8 mouse cellular contexts compared by ENCODE assay signal in genomic region chr11:73137116-73137515, GRCm38 (mm10). TPM values are rescaled to one million over a fixed set of nuclear protein-coding genes. Genes with fewer than 3 reads are reported as not detected.
DNase-seq lines count a peak whose midpoint lies in the region; ATAC-seq and TF ChIP-seq lines count a peak whose summit lies in the region.

No protein-coding gene starts in this region.

- no peak for TF ChIP-seq POLR2A in bone marrow macrophage, adult 2 months (IDR thresholded peaks at IDR 0.05; ENCODE audit: borderline replicate concordance, low read depth, low read length)

- peak overlapping the region; percentile 82 for H3K4me2 ChIP-seq in hindbrain, embryonic 12.5 days (replicated peaks)
- H3K4me2 ChIP-seq in liver, embryonic 13.5 days: peak overlapping the region; percentile 89

- WGBS in hindbrain, embryonic 12.5 days: 45% methylated on average over 11 of the region's 11 CpGs
- WGBS in liver, embryonic 13.5 days (ENCODE audit: insufficient replicate concordance): 8% methylated on average over 11 of the region's 11 CpGs

- peak overlapping the region; percentile 99 for H3K4me3 ChIP-seq in E14TG2a.4 (replicated peaks; ENCODE audit: low read length)
- peak overlapping the region; percentile 92 for H3K4me3 ChIP-seq in bone marrow macrophage, adult 2 months (ENCODE audit: insufficient read depth, low read length)
- peak overlapping the region; percentile 88 for H3K4me3 ChIP-seq in hindbrain, embryonic 12.5 days
- peak overlapping the region; percentile 99 for H3K4me3 ChIP-seq in liver, embryonic 13.5 days (replicated peaks)

- DNase-seq in liver, embryonic 13.5 days: no peak
- peak; percentile 14 for DNase-seq in thymus, postnatal 0 days (ENCODE audit: low spot score)
- DNase-seq in cerebellum, adult 8-10 months: no peak
- no peak for DNase-seq in adipocyte (ENCODE audit: low spot score)
- DNase-seq in right cerebral cortex, adult 18-20 months: no peak

- H3K9ac ChIP-seq in hindbrain, embryonic 12.5 days: peak overlapping the region; percentile 77; the same call in 1 of the 2 replicates
- H3K9ac ChIP-seq in liver, embryonic 13.5 days: peak overlapping the region; percentile 98

- no peaks in the 10 kb centered on the region for H3K27me3 ChIP-seq in E14TG2a.4 (ENCODE audit: insufficient read depth, low read length)
- H3K27me3 ChIP-seq in hindbrain, embryonic 12.5 days: no peaks in the 10 kb centered on the region
- H3K27me3 ChIP-seq in liver, embryonic 13.5 days: no peaks in the 10 kb centered on the region

- H3K4me1 ChIP-seq in E14TG2a.4 (replicated peaks; ENCODE audit: low read depth, low read length): peaks cover 77% of the 10 kb centered on the region
- peaks cover 23% of the 10 kb centered on the region for H3K4me1 ChIP-seq in bone marrow macrophage, adult 2 months (ENCODE audit: control insufficient read depth, insufficient read depth, low read length)
- peaks cover 28% of the 10 kb centered on the region for H3K4me1 ChIP-seq in hindbrain, embryonic 12.5 days
- H3K4me1 ChIP-seq in liver, embryonic 13.5 days (replicated peaks): peaks cover 55% of the 10 kb centered on the region

- no peak for ATAC-seq in hindbrain, embryonic 12.5 days (ENCODE audit: low FRiP score)
- ATAC-seq in liver, embryonic 13.5 days (ENCODE audit: low read depth): no peak

- TF ChIP-seq CTCF in E14TG2a.4 (conservative IDR thresholded peaks at IDR 0.05; ENCODE audit: low read length): no peak
- TF ChIP-seq CTCF in bone marrow macrophage, adult 2 months (IDR thresholded peaks at IDR 0.05; ENCODE audit: low read depth, low read length): no peak

- H3K27ac ChIP-seq in bone marrow macrophage, adult 2 months (ENCODE audit: insufficient read depth, low read depth, low read length): peak overlapping the region; percentile 27
- no peak overlapping the region for H3K27ac ChIP-seq in hindbrain, embryonic 12.5 days
- H3K27ac ChIP-seq in liver, embryonic 13.5 days: peak overlapping the region; percentile 81

- H3K36me3 ChIP-seq in E14TG2a.4 (ENCODE audit: insufficient read depth, low read length): peaks cover 51% of the 10 kb centered on the region
- peaks cover 21% of the 10 kb centered on the region; the same call in 1 of the 2 replicates for H3K36me3 ChIP-seq in hindbrain, embryonic 12.5 days
- H3K36me3 ChIP-seq in liver, embryonic 13.5 days: peaks cover 29% of the 10 kb centered on the region

- no peaks in the 10 kb centered on the region for H3K9me3 ChIP-seq in E14TG2a.4 (ENCODE audit: low read length)
- H3K9me3 ChIP-seq in hindbrain, embryonic 12.5 days (replicated peaks): no peaks in the 10 kb centered on the region
- H3K9me3 ChIP-seq in liver, embryonic 13.5 days (replicated peaks): no peaks in the 10 kb centered on the region

RNA-seq across cellular contexts. Expression of gene Haspin, which starts 1.0 kb away (rescaled TPM):
- polyA plus RNA-seq in bone marrow macrophage, adult 2 months (2012; ENCODE audit: insufficient read depth, insufficient read length, missing spikeins): 8.7 and 9.0 TPM in 2 replicates
- polyA plus RNA-seq in hindbrain, embryonic 12.5 days (2016; fragmentation: Nextera tagmentation; extraction: Ambion mirVana): 10.6 and 12.4 TPM in 2 replicates
- polyA plus RNA-seq in liver, embryonic 13.5 days (2015; fragmentation: Nextera tagmentation; extraction: Ambion mirVana): 13.8 and 15.6 TPM in 2 replicates
- 19.7 and 22.0 TPM in 2 replicates for polyA plus RNA-seq in thymus, postnatal 0 days (2015; fragmentation: Nextera tagmentation; extraction: Ambion mirVana)

RNA-seq across cellular contexts. Expression of gene P2rx5, which starts 23.1 kb away (rescaled TPM):
- not detected in 2 replicates for polyA plus RNA-seq in bone marrow macrophage, adult 2 months (2012; ENCODE audit: insufficient read depth, insufficient read length, missing spikeins)
- polyA plus RNA-seq in hindbrain, embryonic 12.5 days (2016; fragmentation: Nextera tagmentation; extraction: Ambion mirVana): 0.31 and 0.43 TPM in 2 replicates
- polyA plus RNA-seq in liver, embryonic 13.5 days (2015; fragmentation: Nextera tagmentation; extraction: Ambion mirVana): 0.19 and 0.20 TPM in 2 replicates
- 0.33 and 0.51 TPM in 2 replicates for polyA plus RNA-seq in thymus, postnatal 0 days (2015; fragmentation: Nextera tagmentation; extraction: Ambion mirVana)

RNA-seq across cellular contexts. Expression of gene Emc6, which starts 39.7 kb away (rescaled TPM):
- polyA plus RNA-seq in bone marrow macrophage, adult 2 months (2012; ENCODE audit: insufficient read depth, insufficient read length, missing spikeins): 41.3 and 43.1 TPM in 2 replicates
- 110 and 111 TPM in 2 replicates for polyA plus RNA-seq in hindbrain, embryonic 12.5 days (2016; fragmentation: Nextera tagmentation; extraction: Ambion mirVana)
- 97.4 and 98.5 TPM in 2 replicates for polyA plus RNA-seq in liver, embryonic 13.5 days (2015; fragmentation: Nextera tagmentation; extraction: Ambion mirVana)
- 156 and 166 TPM in 2 replicates for polyA plus RNA-seq in thymus, postnatal 0 days (2015; fragmentation: Nextera tagmentation; extraction: Ambion mirVana)

RNA-seq across cellular contexts. Expression of gene Tax1bp3, which starts 39.8 kb away (rescaled TPM):
- 35.4 and 37.3 TPM in 2 replicates for polyA plus RNA-seq in bone marrow macrophage, adult 2 months (2012; ENCODE audit: insufficient read depth, insufficient read length, missing spikeins)
- 204 and 205 TPM in 2 replicates for polyA plus RNA-seq in hindbrain, embryonic 12.5 days (2016; fragmentation: Nextera tagmentation; extraction: Ambion mirVana)
- 32.1 and 34.8 TPM in 2 replicates for polyA plus RNA-seq in liver, embryonic 13.5 days (2015; fragmentation: Nextera tagmentation; extraction: Ambion mirVana)
- polyA plus RNA-seq in thymus, postnatal 0 days (2015; fragmentation: Nextera tagmentation; extraction: Ambion mirVana): 116 and 119 TPM in 2 replicates

RNA-seq across cellular contexts. Expression of gene Itgae, which starts 46.7 kb away (rescaled TPM):
- polyA plus RNA-seq in bone marrow macrophage, adult 2 months (2012; ENCODE audit: insufficient read depth, insufficient read length, missing spikeins): not detected in 2 replicates
- polyA plus RNA-seq in hindbrain, embryonic 12.5 days (2016; fragmentation: Nextera tagmentation; extraction: Ambion mirVana): 0.30 and 0.35 TPM in 2 replicates
- polyA plus RNA-seq in liver, embryonic 13.5 days (2015; fragmentation: Nextera tagmentation; extraction: Ambion mirVana): 0.12 TPM in 2 replicates
- polyA plus RNA-seq in thymus, postnatal 0 days (2015; fragmentation: Nextera tagmentation; extraction: Ambion mirVana): 8.0 and 10.5 TPM in 2 replicates
